8 mouse cellular contexts compared by ENCODE assay signal in the genomic region with DNA sequence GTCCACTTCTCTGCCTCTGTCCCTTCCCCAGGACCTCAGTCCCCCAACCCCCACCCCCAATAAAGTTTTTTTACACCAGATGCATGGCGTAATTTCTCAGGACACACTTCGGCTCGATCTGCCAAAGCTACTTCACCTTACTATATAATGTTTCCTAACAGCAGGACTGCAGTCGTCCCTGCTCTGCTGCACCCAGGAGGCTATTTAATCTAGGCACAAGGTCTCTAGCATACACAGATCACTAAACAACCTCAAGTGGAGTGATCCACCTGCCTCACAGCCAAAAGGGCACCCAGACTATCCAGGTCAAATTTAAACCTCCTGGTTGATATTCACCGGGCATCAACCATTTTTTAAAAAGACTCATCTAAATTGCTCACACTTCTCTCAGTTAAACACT. TPM values are rescaled to one million over a fixed set of nuclear protein-coding genes. Genes with fewer than 3 reads are reported as not detected.
DNase-seq lines count a peak whose midpoint lies in the region; ATAC-seq and TF ChIP-seq lines count a peak whose summit lies in the region.

No protein-coding gene starts in this region.

- peak overlapping the region; percentile 89 for H3K27ac ChIP-seq in left cerebral cortex, adult 2 months
- H3K27ac ChIP-seq in embryonic facial prominence, embryonic 12.5 days = peak overlapping the region; percentile 90
- peak overlapping the region; percentile 94 for H3K27ac ChIP-seq in hindbrain, embryonic 15.5 days (replicated peaks)
- peak overlapping the region; percentile 79 for H3K27ac ChIP-seq in midbrain, postnatal 0 days (ENCODE audit: low read depth, low read length)

- H3K4me1 ChIP-seq in embryonic facial prominence, embryonic 12.5 days = no peaks in the 10 kb centered on the region
- H3K4me1 ChIP-seq in hindbrain, embryonic 15.5 days (replicated peaks) = peaks cover 11% of the 10 kb centered on the region
- no peaks in the 10 kb centered on the region for H3K4me1 ChIP-seq in midbrain, postnatal 0 days (ENCODE audit: insufficient read depth, low read length)

- peak overlapping the region; percentile 60 for H3K9ac ChIP-seq in embryonic facial prominence, embryonic 12.5 days
- H3K9ac ChIP-seq in hindbrain, embryonic 15.5 days = peak overlapping the region; percentile 67
- H3K9ac ChIP-seq in midbrain, postnatal 0 days (replicated peaks; ENCODE audit: low read length, poor library complexity, severe bottlenecking) = peak overlapping the region; percentile 55

- no peak for TF ChIP-seq CTCF in left cerebral cortex, adult 2 months (IDR thresholded peaks at IDR 0.05)
- TF ChIP-seq CTCF in midbrain, postnatal 0 days (IDR thresholded peaks at IDR 0.05) = no peak

- H3K4me2 ChIP-seq in embryonic facial prominence, embryonic 12.5 days (replicated peaks) = peak overlapping the region; percentile 78
- H3K4me2 ChIP-seq in hindbrain, embryonic 15.5 days = peak overlapping the region; percentile 81
- peak overlapping the region; percentile 64 for H3K4me2 ChIP-seq in midbrain, postnatal 0 days (ENCODE audit: low read depth, low read length, poor library complexity, severe bottlenecking)

- no peaks in the 10 kb centered on the region for H3K9me3 ChIP-seq in embryonic facial prominence, embryonic 12.5 days
- no peaks in the 10 kb centered on the region for H3K9me3 ChIP-seq in hindbrain, embryonic 15.5 days
- no peaks in the 10 kb centered on the region for H3K9me3 ChIP-seq in midbrain, postnatal 0 days (ENCODE audit: low read length)

- intact Hi-C loops in left cerebral cortex, adult 2 months (cut with DNase I) = no loop called here

- H3K27me3 ChIP-seq in embryonic facial prominence, embryonic 12.5 days = no peaks in the 10 kb centered on the region
- H3K27me3 ChIP-seq in hindbrain, embryonic 15.5 days = no peaks in the 10 kb centered on the region
- H3K27me3 ChIP-seq in midbrain, postnatal 0 days (ENCODE audit: insufficient read depth, low read length) = no peaks in the 10 kb centered on the region

- no peaks in the 10 kb centered on the region for H3K36me3 ChIP-seq in embryonic facial prominence, embryonic 12.5 days
- H3K36me3 ChIP-seq in hindbrain, embryonic 15.5 days = no peaks in the 10 kb centered on the region
- H3K36me3 ChIP-seq in midbrain, postnatal 0 days (ENCODE audit: insufficient read depth, low read length) = no peaks in the 10 kb centered on the region

- DNase-seq in left cerebral cortex, adult 2 months (ENCODE audit: extremely low spot score in 1 of 2, low spot score in 2 of 2) = peak in 1 of 2 experiments; percentile 11
- no peak for DNase-seq in left cerebral cortex, adult 18-20 months (ENCODE audit: low spot score in 2 of 2)
- no peak for DNase-seq in midbrain, postnatal 0 days (ENCODE audit: low spot score)
- no peak for DNase-seq in thymus, postnatal 10 days (ENCODE audit: low spot score in 2 of 2)
- no peak for DNase-seq in B cell, adult 2 months
- DNase-seq in embryo, embryonic 11 days = no peak

- H3K4me3 ChIP-seq in left cerebral cortex, adult 2 months = peak overlapping the region; percentile 56
- peak overlapping the region; percentile 52 for H3K4me3 ChIP-seq in embryonic facial prominence, embryonic 12.5 days
- peak overlapping the region; percentile 47 for H3K4me3 ChIP-seq in hindbrain, embryonic 15.5 days
- peak overlapping the region; percentile 43 for H3K4me3 ChIP-seq in midbrain, postnatal 0 days (ENCODE audit: low read depth, low read length)

- no peak for ATAC-seq in embryonic facial prominence, embryonic 12.5 days (ENCODE audit: insufficient number of reproducible peaks, insufficient read depth, low FRiP score, low TSS enrichment)
- ATAC-seq in hindbrain, embryonic 15.5 days (ENCODE audit: low FRiP score, low read depth) = no peak
- no peak for ATAC-seq in midbrain, postnatal 0 days (ENCODE audit: low FRiP score)

- 34% methylated on average over 5 of the region's 5 CpGs for WGBS in embryonic facial prominence, embryonic 12.5 days
- 32% methylated on average over 5 of the region's 5 CpGs for WGBS in hindbrain, embryonic 15.5 days
- 30% methylated on average over 5 of the region's 5 CpGs for whole genome bisulfite sequencing in midbrain, postnatal 0 days

RNA-seq across cellular contexts. Expression of gene Zfp119b, which starts 3.6 kb away (rescaled TPM):
- total RNA-seq in left cerebral cortex, adult 2 months (2021) = 1 to 10 TPM; 2.3 to 4.1 TPM
- 1 to 10 TPM; 3.3 to 4.2 TPM for total RNA-seq in left cerebral cortex, adult 18-20 months (2021)
- polyA plus RNA-seq in embryonic facial prominence, embryonic 12.5 days (2016; fragmentation: Nextera tagmentation; extraction: Ambion mirVana) = 4.9 and 6.2 TPM in 2 replicates
- polyA plus RNA-seq in hindbrain, embryonic 15.5 days (2015; fragmentation: Nextera tagmentation; extraction: Ambion mirVana) = 7.5 and 8.3 TPM in 2 replicates
- total RNA-seq in midbrain, postnatal 0 days (2014; rRNA removed) = 2.8 and 3.5 TPM in 2 replicates
- 5.7 and 6.6 TPM in 2 replicates for polyA plus RNA-seq in midbrain, postnatal 0 days (2015; fragmentation: Nextera tagmentation; extraction: Ambion mirVana)

RNA-seq across cellular contexts. Expression of gene Ebi3, which starts 6.7 kb away (rescaled TPM):
- 1 to 10 TPM; 1.2 to 1.4 TPM for total RNA-seq in left cerebral cortex, adult 2 months (2021)
- total RNA-seq in left cerebral cortex, adult 18-20 months (2021) = 1 to 10 TPM; 1.3 to 1.8 TPM
- polyA plus RNA-seq in embryonic facial prominence, embryonic 12.5 days (2016; fragmentation: Nextera tagmentation; extraction: Ambion mirVana) = 1.6 and 2.3 TPM in 2 replicates
- polyA plus RNA-seq in hindbrain, embryonic 15.5 days (2015; fragmentation: Nextera tagmentation; extraction: Ambion mirVana) = 5.9 and 6.4 TPM in 2 replicates
- total RNA-seq in midbrain, postnatal 0 days (2014; rRNA removed) = 2.5 and 3.0 TPM in 2 replicates
- 7.4 and 8.2 TPM in 2 replicates for polyA plus RNA-seq in midbrain, postnatal 0 days (2015; fragmentation: Nextera tagmentation; extraction: Ambion mirVana)

RNA-seq across cellular contexts. Expression of gene Yju2, which starts 13.2 kb away (rescaled TPM):
- total RNA-seq in left cerebral cortex, adult 2 months (2021) = 10 to 100 TPM; 16.4 to 17.4 TPM
- total RNA-seq in left cerebral cortex, adult 18-20 months (2021) = 10 to 100 TPM; 15.0 to 15.2 TPM
- polyA plus RNA-seq in embryonic facial prominence, embryonic 12.5 days (2016; fragmentation: Nextera tagmentation; extraction: Ambion mirVana) = 26.8 and 28.3 TPM in 2 replicates
- 22.7 and 22.9 TPM in 2 replicates for polyA plus RNA-seq in hindbrain, embryonic 15.5 days (2015; fragmentation: Nextera tagmentation; extraction: Ambion mirVana)
- 9.8 and 10.1 TPM in 2 replicates for total RNA-seq in midbrain, postnatal 0 days (2014; rRNA removed)
- 14.6 and 16.1 TPM in 2 replicates for polyA plus RNA-seq in midbrain, postnatal 0 days (2015; fragmentation: Nextera tagmentation; extraction: Ambion mirVana)

RNA-seq across cellular contexts. Expression of gene Shd, which starts 24.6 kb away (rescaled TPM):
- total RNA-seq in left cerebral cortex, adult 2 months (2021) = 10 to 100 TPM; 36.7 to 40.1 TPM
- 10 to 100 TPM; 39.2 to 41.0 TPM for total RNA-seq in left cerebral cortex, adult 18-20 months (2021)
- 41.4 and 46.8 TPM in 2 replicates for polyA plus RNA-seq in embryonic facial prominence, embryonic 12.5 days (2016; fragmentation: Nextera tagmentation; extraction: Ambion mirVana)
- polyA plus RNA-seq in hindbrain, embryonic 15.5 days (2015; fragmentation: Nextera tagmentation; extraction: Ambion mirVana) = 174 and 179 TPM in 2 replicates
- 227 and 253 TPM in 2 replicates for total RNA-seq in midbrain, postnatal 0 days (2014; rRNA removed)
- polyA plus RNA-seq in midbrain, postnatal 0 days (2015; fragmentation: Nextera tagmentation; extraction: Ambion mirVana) = 172 and 188 TPM in 2 replicates

RNA-seq across cellular contexts. Expression of gene Fsd1, which starts 40.6 kb away (rescaled TPM):
- total RNA-seq in left cerebral cortex, adult 2 months (2021) = 10 to 100 TPM; 88.7 to 90.6 TPM
- total RNA-seq in left cerebral cortex, adult 18-20 months (2021) = 10 to 100 TPM; 81.3 to 86.5 TPM
- polyA plus RNA-seq in embryonic facial prominence, embryonic 12.5 days (2016; fragmentation: Nextera tagmentation; extraction: Ambion mirVana) = 52.0 and 54.7 TPM in 2 replicates
- polyA plus RNA-seq in hindbrain, embryonic 15.5 days (2015; fragmentation: Nextera tagmentation; extraction: Ambion mirVana) = 193 and 215 TPM in 2 replicates
- total RNA-seq in midbrain, postnatal 0 days (2014; rRNA removed) = 122 and 129 TPM in 2 replicates
- polyA plus RNA-seq in midbrain, postnatal 0 days (2015; fragmentation: Nextera tagmentation; extraction: Ambion mirVana) = 188 and 225 TPM in 2 replicates
